Mouse (Mus musculus) lung, postnatal 0 days (tissue): ENCODE results near the gene Gm12569. TPM values are rescaled to one million over a fixed set of nuclear protein-coding genes. Genes with fewer than 3 reads are reported as not detected.

ENCODE experiments used
- ATAC-seq: fragments of 200-750 bp; cut with Nextera tagmentation; 2 replicates; pipeline ENCODE4 v1.8.0; 2017; ENCODE audit warnings: moderate library complexity
- DNase-seq: peaks from one replicate; pipeline ENCODE4 v3.0.0-alpha.2; 2016; ENCODE audit warnings: low spot score
- H3K27ac ChIP-seq: fragments of 300-500 bp; sonication (generic); 2 replicates; pipeline ENCODE4 v1.5.1; 2014; ENCODE audit warnings: antibody characterized with exemption, mild to moderate bottlenecking, low read length, mixed read lengths
- H3K27me3 ChIP-seq: fragments of 300-500 bp; sonication (generic); replicated peaks from 2 replicates; pipeline ENCODE4 v1.6.1; 2014; ENCODE audit warnings: low read length, mixed read lengths; ENCODE audit not compliant: insufficient read depth
- H3K36me3 ChIP-seq: fragments of 300-500 bp; sonication (generic); 2 replicates; pipeline ENCODE4 v1.6.1; 2014; ENCODE audit warnings: low read length, mixed read lengths; ENCODE audit not compliant: insufficient read depth
- H3K4me1 ChIP-seq: fragments of 300-500 bp; sonication (generic); 2 replicates; pipeline ENCODE4 v1.6.1; 2014; ENCODE audit warnings: antibody characterized with exemption, low read depth, low read length, mixed read lengths; ENCODE audit not compliant: insufficient read depth
- H3K4me2 ChIP-seq: fragments of 300-500 bp; sonication (generic); replicated peaks from 2 replicates; pipeline ENCODE4 v1.6.1; 2014; ENCODE audit warnings: low read depth, mild to moderate bottlenecking, low read length, moderate library complexity, mixed read lengths
- H3K4me3 ChIP-seq: fragments of 300-500 bp; sonication (generic); 2 replicates; pipeline ENCODE4 v1.5.1; 2014; ENCODE audit warnings: low read depth, low read length
- H3K9ac ChIP-seq: fragments of 300-500 bp; sonication (generic); replicated peaks from 2 replicates; pipeline ENCODE4 v1.6.1; 2014; ENCODE audit warnings: low read depth, mild to moderate bottlenecking
- H3K9me3 ChIP-seq: fragments of 300-500 bp; sonication (generic); 2 replicates; pipeline ENCODE4 v1.6.1; 2016; ENCODE audit warnings: low read length, mixed read lengths
- CTCF ChIP-seq: IDR thresholded peaks from 2 replicates; pipeline ENCODE4 v1.5.1; 2016; ENCODE audit warnings: antibody characterized with exemption, mild to moderate bottlenecking
- EP300 ChIP-seq: IDR thresholded peaks from 2 replicates; pipeline ENCODE4 v1.6.1; 2016; ENCODE audit warnings: antibody characterized with exemption, mild to moderate bottlenecking, control low read depth
- WGBS: fragments of 180-500 bp; shearing (Covaris S2); extraction: QIAGEN DNeasy Blood & Tissue Kit; methylation state at CpG from one replicate; pipeline ENCODE4 v1.1.7; 2014; 5-methylcytosine and 5-hydroxymethylcytosine counted together
- polyA plus RNA-seq: library from polyadenylated mRNA; unstranded; fragments of >200 nt; fragmentation: Nextera tagmentation; extraction: Ambion mirVana; gene quantifications from 2 replicates; pipeline ENCODE4 v1.2.1, GENCODE M21; 2015

The Gm12569 gene
- polyA plus RNA-seq, 1 experiment from 2014 or later, result not detected

GRCm38 (mm10) chr11:51264352-51264751 lies 44.1 kb downstream of the Gm12569 start:
- no peaks in the 10 kb centered on the region for H3K9me3 ChIP-seq
- 7% methylated on average over 6 of the region's 6 CpGs for WGBS
- TF ChIP-seq EP300 (no peak), CTCF (no peak)
- H3K36me3 ChIP-seq, result no peaks in the 10 kb centered on the region
- peak; percentile 95 for DNase-seq
- peak overlapping the region; percentile 84 for H3K4me2 ChIP-seq
- peak; percentile 47 for ATAC-seq
- H3K9ac ChIP-seq, result no peak overlapping the region
- no peaks in the 10 kb centered on the region for H3K27me3 ChIP-seq
- H3K4me1 ChIP-seq, result peaks cover 8% of the 10 kb centered on the region; the same call in 1 of the 2 replicates
- H3K27ac ChIP-seq, result peak overlapping the region; percentile 94
- peak overlapping the region; percentile 97 for H3K4me3 ChIP-seq

GRCm38 (mm10) chr11:51265326-51265725 lies 45.1 kb downstream of the Gm12569 start:
- no peaks in the 10 kb centered on the region for H3K27me3 ChIP-seq
- 41% methylated on average over 3 of the region's 3 CpGs for WGBS
- H3K9me3 ChIP-seq, result no peaks in the 10 kb centered on the region
- peak overlapping the region; percentile 84; the same call in 1 of the 2 replicates for H3K4me2 ChIP-seq
- peaks cover 8% of the 10 kb centered on the region; the same call in 1 of the 2 replicates for H3K4me1 ChIP-seq
- DNase-seq, result peak; percentile 74
- no peak overlapping the region for H3K4me3 ChIP-seq
- no peaks in the 10 kb centered on the region for H3K36me3 ChIP-seq
- H3K27ac ChIP-seq, result no peak overlapping the region
- H3K9ac ChIP-seq, result no peak overlapping the region
- TF ChIP-seq CTCF (peak; percentile 68), EP300 (no peak)
- ATAC-seq, result no peak

GRCm38 (mm10) chr11:51274418-51274817 lies 54.1 kb downstream of the Gm12569 start:
- no peak for ATAC-seq
- Histone ChIP-seq H3K36me3 (peaks cover 43% of the 10 kb centered on the region; the same call in 1 of the 2 replicates), H3K4me1 (no peaks in the 10 kb centered on the region), H3K27me3 (no peaks in the 10 kb centered on the region), H3K27ac (no peak overlapping the region), H3K9me3 (no peaks in the 10 kb centered on the region), H3K9ac (no peak overlapping the region), H3K4me2 (no peak overlapping the region), H3K4me3 (no peak overlapping the region)
- no peak for TF ChIP-seq CTCF
- TF ChIP-seq EP300, result no peak
- DNase-seq, result no peak
- WGBS, result 92% methylated on average over 1 of the region's 1 CpGs

Other genes with a start within 250 kb of the Gm12569 start
- not detected in 2 replicates for gene Olfr1377, start 238.5 kb upstream of the Gm12569 start, polyA plus RNA-seq
- gene Olfr51, start 216.9 kb upstream of the Gm12569 start, polyA plus RNA-seq, result not detected in 2 replicates
- not detected in 2 replicates for gene Olfr54, start 206.2 kb upstream of the Gm12569 start, polyA plus RNA-seq
- gene Olfr1375, start 172.4 kb upstream of the Gm12569 start, polyA plus RNA-seq, result not detected in 2 replicates
- gene Zfp354a, start 161.2 kb upstream of the Gm12569 start, polyA plus RNA-seq, result 5.7 and 5.9 TPM in 2 replicates
- 93.4 and 101 TPM in 2 replicates for gene Clk4, start 41.3 kb downstream of the Gm12569 start, polyA plus RNA-seq
- 0.71 and 0.72 TPM in 2 replicates for gene BC049762, start 42.6 kb downstream of the Gm12569 start, polyA plus RNA-seq
- 17.2 and 18.2 TPM in 2 replicates for gene Col23a1, start 69.4 kb downstream of the Gm12569 start, polyA plus RNA-seq